Mouse (Mus musculus): ENCODE measurements around the gene BC030867. TPM values are rescaled to one million over a fixed set of nuclear protein-coding genes. Genes with fewer than 3 reads are reported as not detected.

Gene BC030867
- total RNA-seq, 2 experiments from 2014 or later, result 2.3 to 2.6 TPM

- DNase-seq (ENCODE audit: low spot score in 2 of 2), result no peak
Measured at GRCm38 (mm10) chr11:102314321-102314720, 65.6 kb downstream of the BC030867 start.

Small RNA genes within 50 kb of the gene (microRNA-seq; reads per million reads assigned to microRNA genes)
- not detected for gene Mir8101

Other genes starting within 250 kb of the BC030867 start
- gene Mpp3, start 220.4 kb upstream of the BC030867 start, total RNA-seq (2021), result 10 to 100 TPM; 55.8 to 95.9 TPM
- gene Cd300lg, start 207.4 kb upstream of the BC030867 start, total RNA-seq (2021), result 10 to 100 TPM; 12.8 to 13.2 TPM
- 1 to 10 TPM; 1.7 to 2.5 TPM for gene Mpp2, start 160.4 kb upstream of the BC030867 start, total RNA-seq (2021)
- gene Ppy, start 147.6 kb upstream of the BC030867 start, total RNA-seq (2021), result not detected
- not detected for gene Pyy, start 141.1 kb upstream of the BC030867 start, total RNA-seq (2021)
- under 1 TPM in 1 of 2 experiments, not detected in 1; 0.13 TPM for gene Nags, start 103.4 kb upstream of the BC030867 start, total RNA-seq (2021)
- 10 to 100 TPM; 15.1 to 16.1 TPM for gene Tmem101, start 92.5 kb upstream of the BC030867 start, total RNA-seq (2021)
- gene Lsm12, start 63.6 kb upstream of the BC030867 start, total RNA-seq (2021), result 10 to 100 TPM; 75.1 to 78.3 TPM
- gene G6pc3, start 59.3 kb upstream of the BC030867 start, total RNA-seq (2021), result 10 to 100 TPM; 28.1 to 32.0 TPM
- 100 to 1,000 TPM; 110 to 112 TPM for gene Hdac5, start 18.7 kb upstream of the BC030867 start, total RNA-seq (2021)
- gene Asb16, start 19.9 kb downstream of the BC030867 start, total RNA-seq (2021), result 10 to 100 TPM; 25.7 to 31.1 TPM
- 10 to 100 TPM; 25.9 to 26.3 TPM for gene Tmub2, start 36.0 kb downstream of the BC030867 start, total RNA-seq (2021)
- 10 to 100 TPM; 40.3 to 40.9 TPM for gene Atxn7l3, start 47.7 kb downstream of the BC030867 start, total RNA-seq (2021)
- gene Ubtf, start 70.9 kb downstream of the BC030867 start, total RNA-seq (2021), result 10 to 100 TPM; 85.8 to 98.3 TPM
- gene Slc4a1, start 117.3 kb downstream of the BC030867 start, total RNA-seq (2021), result 1 to 10 TPM; 2.5 to 7.2 TPM
- 1 to 10 TPM; 1.3 to 1.4 TPM for gene Rundc3a, start 144.5 kb downstream of the BC030867 start, total RNA-seq (2021)
- gene Slc25a39, start 159.1 kb downstream of the BC030867 start, total RNA-seq (2021), result 10 to 100 TPM; 54.5 to 66.3 TPM
- gene Grn, start 181.4 kb downstream of the BC030867 start, total RNA-seq (2021), result 100 to 1,000 TPM; 129 to 130 TPM
- 10 to 100 TPM; 27.4 to 43.6 TPM for gene Fam171a2, start 198.8 kb downstream of the BC030867 start, total RNA-seq (2021)
- 1 to 10 TPM; 3.2 to 4.7 TPM for gene Itga2b, start 221.2 kb downstream of the BC030867 start, total RNA-seq (2021)